Mouse (Mus musculus): ENCODE results near the gene Rbm8a2. TPM values are rescaled to one million over a fixed set of nuclear protein-coding genes. Genes with fewer than 3 reads are reported as not detected.

The Rbm8a2 gene
- total and polyA plus RNA-seq, 3 experiments: 0.38 to 3.2 (median 0.93) TPM

DNA sequence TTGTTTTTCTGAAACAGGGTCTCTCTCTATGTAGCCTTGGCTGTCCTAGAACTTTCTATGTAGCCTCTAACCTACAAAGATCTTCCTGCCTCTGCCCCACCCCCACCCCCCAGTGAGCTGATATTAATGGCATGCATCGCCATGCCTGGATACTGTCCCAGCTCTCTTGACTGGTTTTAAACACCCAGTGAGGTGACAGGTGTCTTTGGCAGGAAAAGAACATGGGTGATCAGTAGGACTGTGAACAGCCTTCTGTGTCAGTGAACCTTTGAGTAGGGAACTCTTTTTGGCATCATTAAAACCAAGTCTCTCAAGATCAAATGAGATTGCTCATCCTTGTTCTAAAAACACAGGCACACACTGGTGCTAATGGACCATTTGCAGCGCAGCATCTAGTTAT lies 17.1 kb downstream of the Rbm8a2 start:
- no peaks in the 10 kb centered on the region for H3K9me3 ChIP-seq (replicated peaks; ENCODE audit: low read length)
- no peak overlapping the region for H3K9ac ChIP-seq (ENCODE audit: insufficient read depth, low read depth)
- in situ Hi-C loops (cut with MboI; ENCODE audit: low pct_ligation_motif_present, low pct_unique_long_range_greater_than_20kb, low sequenced_read_pairs) (no loop called here), dilution Hi-C loops (cut with MboI; ENCODE audit: extremely low pct_ligation_motif_present, extremely low pct_unique_long_range_greater_than_20kb, low sequenced_read_pairs) (no loop called here)
- TF ChIP-seq MYC (IDR thresholded peaks at IDR 0.05; ENCODE audit: low read depth, low read length) (no peak), CHD2 (IDR thresholded peaks at IDR 0.05; ENCODE audit: low read length) (no peak)
- H3K4me1 ChIP-seq (ENCODE audit: control insufficient read depth in 1 of 2, insufficient read depth in 2 of 2): no peaks in the 10 kb centered on the region
- no peak for DNase-seq (ENCODE audit: extremely low read depth)
- H3K27ac ChIP-seq (ENCODE audit: insufficient read depth, low read depth): no peak overlapping the region
- H3K36me3 ChIP-seq (replicated peaks in 1 of 2; ENCODE audit: control insufficient read depth in 1 of 2, insufficient read depth in 1 of 2, low read length in 1 of 2): no peaks in the 10 kb centered on the region
- no peaks in the 10 kb centered on the region for H3K27me3 ChIP-seq (replicated peaks)
- no peak overlapping the region for H3K4me3 ChIP-seq (replicated peaks in 1 of 3; ENCODE audit: low read depth in 2 of 3, low read length in 2 of 3, poor library complexity in 1 of 3)
- H3K79me2 ChIP-seq (replicated peaks; ENCODE audit: control insufficient read depth, extremely low read depth, insufficient read depth, poor library complexity, severe bottlenecking): no peaks in the 10 kb centered on the region
- no peak overlapping the region for H3K4me2 ChIP-seq (ENCODE audit: insufficient read depth, low read depth, poor library complexity, severe bottlenecking)

DNA sequence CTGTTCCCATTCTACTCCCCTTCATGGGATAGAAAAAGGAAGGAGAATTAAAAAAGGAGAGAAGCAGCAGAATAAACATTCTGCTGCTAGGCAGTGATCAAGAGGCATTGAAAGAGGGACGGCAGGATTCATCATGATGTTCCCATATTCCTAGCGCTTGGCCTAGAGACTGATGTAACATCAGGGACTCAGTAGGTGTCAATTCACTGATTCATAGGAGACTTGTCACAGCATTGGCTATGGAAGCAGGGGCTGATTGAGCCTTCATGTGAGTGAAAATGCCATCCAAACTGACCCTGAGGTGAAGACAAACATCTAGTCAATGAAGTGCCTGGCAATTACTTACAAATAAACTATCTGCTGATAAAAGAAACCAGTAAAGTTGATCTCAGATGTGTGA lies 28.1 kb downstream of the Rbm8a2 start:
- no peaks in the 10 kb centered on the region for H3K27me3 ChIP-seq (replicated peaks)
- H3K4me2 ChIP-seq (ENCODE audit: insufficient read depth, low read depth, poor library complexity, severe bottlenecking): no peak overlapping the region

DNA sequence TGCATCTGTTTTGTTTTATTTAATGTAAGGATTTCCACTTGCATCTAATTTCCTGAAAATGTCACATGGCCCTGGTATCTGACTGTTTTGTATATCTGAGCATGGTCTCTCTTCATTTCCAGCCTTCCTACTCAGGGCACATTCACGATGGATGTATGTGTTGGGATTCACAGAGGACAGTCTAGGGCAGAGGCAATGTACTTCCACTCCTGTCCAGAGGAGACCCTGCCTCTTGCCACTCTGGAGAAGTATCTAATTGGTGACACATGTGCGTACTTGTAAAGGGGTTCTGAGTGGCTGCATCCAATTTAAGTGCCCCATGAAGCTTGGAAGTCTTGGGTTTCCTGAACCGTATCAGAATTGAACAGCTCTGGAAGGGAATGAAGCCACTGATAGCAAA lies 28.5 kb downstream of the Rbm8a2 start:
- H3K9ac ChIP-seq (ENCODE audit: insufficient read depth, low read depth): no peak overlapping the region
- peaks cover 3% of the 10 kb centered on the region for H3K9me3 ChIP-seq (replicated peaks; ENCODE audit: low read length)
- dilution Hi-C loops (cut with MboI; ENCODE audit: extremely low pct_ligation_motif_present, extremely low pct_unique_long_range_greater_than_20kb, low sequenced_read_pairs): no loop called here
- H3K36me3 ChIP-seq (replicated peaks in 1 of 2; ENCODE audit: control insufficient read depth in 1 of 2, insufficient read depth in 1 of 2, low read length in 1 of 2): no peaks in the 10 kb centered on the region
- no peak overlapping the region for H3K4me2 ChIP-seq (ENCODE audit: insufficient read depth, low read depth, poor library complexity, severe bottlenecking)
- no peak for DNase-seq (ENCODE audit: extremely low read depth)
- H3K4me3 ChIP-seq (replicated peaks in 1 of 3; ENCODE audit: low read depth in 2 of 3, low read length in 2 of 3, poor library complexity in 1 of 3): no peak overlapping the region
- no peak overlapping the region for H3K27ac ChIP-seq (ENCODE audit: insufficient read depth, low read depth)
- H3K4me1 ChIP-seq (ENCODE audit: control insufficient read depth in 1 of 2, insufficient read depth in 2 of 2): no peaks in the 10 kb centered on the region
- no peaks in the 10 kb centered on the region for H3K79me2 ChIP-seq (replicated peaks; ENCODE audit: control insufficient read depth, extremely low read depth, insufficient read depth, poor library complexity, severe bottlenecking)
- in situ Hi-C loops (cut with MboI; ENCODE audit: low pct_ligation_motif_present, low pct_unique_long_range_greater_than_20kb, low sequenced_read_pairs): no loop called here
- H3K27me3 ChIP-seq (replicated peaks): no peaks in the 10 kb centered on the region
- TF ChIP-seq CHD2 (IDR thresholded peaks at IDR 0.05; ENCODE audit: low read length): no peak
- TF ChIP-seq JUND (conservative IDR thresholded peaks at IDR 0.05; ENCODE audit: low read depth, low read length): no peak
- no peak for TF ChIP-seq MYC (IDR thresholded peaks at IDR 0.05; ENCODE audit: low read depth, low read length)
- TF ChIP-seq CTCF (conservative IDR thresholded peaks at IDR 0.05 in 1 of 2, IDR thresholded peaks at IDR 0.05 in 1 of 2; ENCODE audit: low read depth in 2 of 2, low read length in 2 of 2): no peak
- TF ChIP-seq ZC3H11A (IDR thresholded peaks at IDR 0.05; ENCODE audit: low read depth, low read length): no peak
- TF ChIP-seq POLR2AphosphoS2 (IDR thresholded peaks at IDR 0.05; ENCODE audit: low read depth, low read length): no peak
- TF ChIP-seq MAZ (IDR thresholded peaks at IDR 0.05; ENCODE audit: low read depth, low read length): no peak

More for the DNA sequence above, 28.1 kb downstream of the Rbm8a2 start:
- no peak for DNase-seq (ENCODE audit: extremely low read depth)
- Histone ChIP-seq H3K9me3 (replicated peaks; ENCODE audit: low read length) (peaks cover 3% of the 10 kb centered on the region), H3K79me2 (replicated peaks; ENCODE audit: control insufficient read depth, extremely low read depth, insufficient read depth, poor library complexity, severe bottlenecking) (no peaks in the 10 kb centered on the region), H3K4me3 (replicated peaks in 1 of 3; ENCODE audit: low read depth in 2 of 3, low read length in 2 of 3, poor library complexity in 1 of 3) (no peak overlapping the region), H3K9ac (ENCODE audit: insufficient read depth, low read depth) (no peak overlapping the region), H3K27ac (ENCODE audit: insufficient read depth, low read depth) (no peak overlapping the region), H3K4me1 (ENCODE audit: control insufficient read depth in 1 of 2, insufficient read depth in 2 of 2) (no peaks in the 10 kb centered on the region), H3K36me3 (replicated peaks in 1 of 2; ENCODE audit: control insufficient read depth in 1 of 2, insufficient read depth in 1 of 2, low read length in 1 of 2) (no peaks in the 10 kb centered on the region)
- in situ Hi-C loops (cut with MboI; ENCODE audit: low pct_ligation_motif_present, low pct_unique_long_range_greater_than_20kb, low sequenced_read_pairs) (no loop called here), dilution Hi-C loops (cut with MboI; ENCODE audit: extremely low pct_ligation_motif_present, extremely low pct_unique_long_range_greater_than_20kb, low sequenced_read_pairs) (no loop called here)
- no peak for TF ChIP-seq ZMIZ1 (IDR thresholded peaks at IDR 0.05; ENCODE audit: low read depth, low read length)
- no peak for TF ChIP-seq PAX5 (IDR thresholded peaks at IDR 0.05; ENCODE audit: low read length)
- no peak for TF ChIP-seq KAT2A (IDR thresholded peaks at IDR 0.05; ENCODE audit: insufficient replicate concordance, low read length)
- TF ChIP-seq MAFK (IDR thresholded peaks at IDR 0.05; ENCODE audit: insufficient replicate concordance, low read length): no peak
- TF ChIP-seq IRF4 (IDR thresholded peaks at IDR 0.05; ENCODE audit: low read depth, low read length): no peak
- no peak for TF ChIP-seq TCF12 (IDR thresholded peaks at IDR 0.05; ENCODE audit: low read depth, low read length)
- TF ChIP-seq USF2 (conservative IDR thresholded peaks at IDR 0.05; ENCODE audit: low read depth, low read length): no peak
- no peak for TF ChIP-seq GABPA (IDR thresholded peaks at IDR 0.05; ENCODE audit: insufficient replicate concordance, low read depth, low read length)
- TF ChIP-seq HCFC1 (IDR thresholded peaks at IDR 0.05; ENCODE audit: low read depth, low read length): no peak
- no peak for TF ChIP-seq MAX (IDR thresholded peaks at IDR 0.05; ENCODE audit: low read length)
- TF ChIP-seq MXI1 (IDR thresholded peaks at IDR 0.05; ENCODE audit: low read depth, low read length): no peak
- no peak for TF ChIP-seq SIN3A (IDR thresholded peaks at IDR 0.05; ENCODE audit: low read length)
- TF ChIP-seq CHD2 (IDR thresholded peaks at IDR 0.05; ENCODE audit: low read length): no peak
- TF ChIP-seq MAZ (IDR thresholded peaks at IDR 0.05; ENCODE audit: low read depth, low read length): no peak
- TF ChIP-seq POLR2AphosphoS2 (IDR thresholded peaks at IDR 0.05; ENCODE audit: low read depth, low read length): no peak
- no peak for TF ChIP-seq ELF1 (IDR thresholded peaks at IDR 0.05; ENCODE audit: low read depth, low read length)
- no peak for TF ChIP-seq CHD1 (IDR thresholded peaks at IDR 0.05; ENCODE audit: low read depth, low read length)

Measured in CH12.LX (cell line).